Mouse (Mus musculus) liver, embryonic 14.5 days (tissue): ENCODE results near the gene Ifna9.

ENCODE experiments used
- CTCF ChIP-seq: IDR thresholded peaks from 2 replicates; pipeline ENCODE4 v1.5.1; 2016; ENCODE audit warnings: antibody characterized with exemption, low read depth, control low read depth
- EP300 ChIP-seq: IDR thresholded peaks from 2 replicates; pipeline ENCODE4 v1.6.1; 2016; ENCODE audit warnings: antibody characterized with exemption, low read depth

- TF ChIP-seq CTCF: no peak
- TF ChIP-seq EP300: no peak
Observed at GRCm38 (mm10) chr4:88547986-88548385, 44.2 kb downstream of the Ifna9 start.
